Mouse (Mus musculus) neural tube, embryonic 14.5 days (tissue): ENCODE results near the gene Tefm. TPM values are rescaled to one million over a fixed set of nuclear protein-coding genes. Genes with fewer than 3 reads are reported as not detected.
"Not testable (repeated sequence)": the region's sequence is repeated elsewhere in the genome, so short reads cannot be mapped to it uniquely, and the experiment has no call there.

Source experiments
- ATAC-seq: fragments of 200-750 bp; cut with Nextera tagmentation; 2 replicates; pipeline ENCODE4 v1.8.0; 2017; ENCODE audit warnings: low read depth, mild to moderate bottlenecking, moderate TSS enrichment, moderate library complexity
- H3K27ac ChIP-seq: fragments of 300-500 bp; sonication (generic); 2 replicates; pipeline ENCODE4 v1.5.1; 2014; ENCODE audit warnings: low read depth, mild to moderate bottlenecking, control low read depth, low read length, moderate library complexity, mixed read lengths
- H3K27me3 ChIP-seq: fragments of 300-500 bp; sonication (generic); 2 replicates; pipeline ENCODE4 v1.6.1; 2014; ENCODE audit warnings: low read length; ENCODE audit not compliant: control insufficient read depth, insufficient read depth
- H3K36me3 ChIP-seq: fragments of 300-500 bp; sonication (generic); 2 replicates; pipeline ENCODE4 v1.6.1; 2014; ENCODE audit warnings: low read length, mixed read lengths; ENCODE audit not compliant: control insufficient read depth, insufficient read depth
- H3K4me1 ChIP-seq: fragments of 300-500 bp; sonication (generic); 2 replicates; pipeline ENCODE4 v1.6.1; 2014; ENCODE audit warnings: low read length; ENCODE audit not compliant: control insufficient read depth, insufficient read depth
- H3K4me2 ChIP-seq: fragments of 300-500 bp; sonication (generic); 2 replicates; pipeline ENCODE4 v1.6.1; 2014; ENCODE audit warnings: mild to moderate bottlenecking, low read depth, low read length, control low read depth
- H3K4me3 ChIP-seq: fragments of 300-500 bp; sonication (generic); 2 replicates; pipeline ENCODE4 v1.5.1; 2014; ENCODE audit warnings: low read depth, low read length, control low read depth, mixed read lengths
- H3K9ac ChIP-seq: fragments of 300-500 bp; sonication (generic); replicated peaks from 2 replicates; pipeline ENCODE4 v1.6.1; 2014; ENCODE audit warnings: low read depth, mild to moderate bottlenecking, control low read depth, low read length, mixed read lengths
- H3K9me3 ChIP-seq: fragments of 300-500 bp; sonication (generic); 2 replicates; pipeline ENCODE4 v1.6.1; 2016; ENCODE audit warnings: low read length; ENCODE audit not compliant: control insufficient read depth
- WGBS: fragments of 180-500 bp; shearing (Covaris S2); extraction: QIAGEN DNeasy Blood & Tissue Kit; methylation state at CpG from one replicate; pipeline ENCODE4 v1.1.7; 2014; 5-methylcytosine and 5-hydroxymethylcytosine counted together
- polyA plus RNA-seq: library from polyadenylated mRNA; unstranded; fragments of >200 nt; fragmentation: Nextera tagmentation; extraction: Ambion mirVana; gene quantifications from 2 replicates; pipeline ENCODE4 v1.2.1, GENCODE M21; 2014

Tefm gene
- polyA plus RNA-seq, 1 experiment from 2014 or later: 22.9 TPM

- no peaks in the 10 kb centered on the region for H3K36me3 ChIP-seq
- ATAC-seq: no peak
- H3K9me3 ChIP-seq: no peaks in the 10 kb centered on the region
- H3K27me3 ChIP-seq: peaks cover 18% of the 10 kb centered on the region
- H3K9ac ChIP-seq: no peak overlapping the region
- H3K4me3 ChIP-seq: no peak overlapping the region
- H3K4me1 ChIP-seq: no peaks in the 10 kb centered on the region
- no peak overlapping the region for H3K27ac ChIP-seq
- WGBS: 70% methylated on average over 2 of the region's 2 CpGs
- H3K4me2 ChIP-seq: no peak overlapping the region
These were observed 9.6 kb upstream of the Tefm start for GRCm38 (mm10) chr11:80151541-80151940.

GRCm38 (mm10) chr11:80150566-80150965, 8.6 kb upstream of the Tefm start:
- peaks cover 14% of the 10 kb centered on the region for H3K27me3 ChIP-seq
- H3K9me3 ChIP-seq: no peaks in the 10 kb centered on the region
- no peak for ATAC-seq
- H3K27ac ChIP-seq: no peak overlapping the region
- H3K4me2 ChIP-seq: no peak overlapping the region
- no peaks in the 10 kb centered on the region for H3K36me3 ChIP-seq
- 78% methylated on average over 5 of the region's 5 CpGs for WGBS
- no peak overlapping the region for H3K9ac ChIP-seq
- H3K4me3 ChIP-seq: no peak overlapping the region
- no peaks in the 10 kb centered on the region for H3K4me1 ChIP-seq

GRCm38 (mm10) chr11:80149412-80150023, 7.5 kb upstream of the Tefm start:
- WGBS: 88% methylated on average over 8 of the region's 8 CpGs
- ATAC-seq: no peak

GRCm38 (mm10) chr11:80148974-80149373, 7.0 kb upstream of the Tefm start:
- ATAC-seq, H3K4me1 ChIP-seq, H3K4me3 ChIP-seq, H3K27ac ChIP-seq, H3K9ac ChIP-seq, H3K9me3 ChIP-seq, H3K27me3 ChIP-seq, H3K36me3 ChIP-seq, H3K4me2 ChIP-seq: not testable (repeated sequence)
- WGBS: 56% methylated on average over 1 of the region's 4 CpGs

More at GRCm38 (mm10) chr11:80149412-80150023, 7.5 kb upstream of the Tefm start:
- H3K27ac ChIP-seq: no peak overlapping the region
- H3K9ac ChIP-seq: no peak overlapping the region
- peaks cover 6% of the 10 kb centered on the region for H3K27me3 ChIP-seq
- H3K9me3 ChIP-seq: no peaks in the 10 kb centered on the region
- no peaks in the 10 kb centered on the region for H3K36me3 ChIP-seq
- H3K4me1 ChIP-seq: no peaks in the 10 kb centered on the region
- H3K4me3 ChIP-seq: no peak overlapping the region
- H3K4me2 ChIP-seq: no peak overlapping the region

GRCm38 (mm10) chr11:80148313-80148712, 6.3 kb upstream of the Tefm start:
- no peak for ATAC-seq
- WGBS: 50% methylated on average over 1 of the region's 1 CpGs

GRCm38 (mm10) chr11:80147748-80148147, 5.8 kb upstream of the Tefm start:
- no peaks in the 10 kb centered on the region for H3K36me3 ChIP-seq
- no peaks in the 10 kb centered on the region for H3K27me3 ChIP-seq
- H3K27ac ChIP-seq: no peak overlapping the region
- H3K4me1 ChIP-seq: peaks cover 3% of the 10 kb centered on the region; the same call in 1 of the 2 replicates
- no peak overlapping the region for H3K9ac ChIP-seq
- ATAC-seq: no peak
- H3K4me3 ChIP-seq: no peak overlapping the region
- no peak overlapping the region for H3K4me2 ChIP-seq
- WGBS: 76% methylated on average over 6 of the region's 6 CpGs
- H3K9me3 ChIP-seq: no peaks in the 10 kb centered on the region

More at GRCm38 (mm10) chr11:80148313-80148712, 6.3 kb upstream of the Tefm start:
- Histone ChIP-seq H3K36me3 (no peaks in the 10 kb centered on the region), H3K9ac (no peak overlapping the region), H3K27me3 (no peaks in the 10 kb centered on the region; the same call in 1 of the 2 replicates), H3K4me2 (no peak overlapping the region), H3K9me3 (no peaks in the 10 kb centered on the region), H3K4me1 (no peaks in the 10 kb centered on the region), H3K27ac (no peak overlapping the region), H3K4me3 (no peak overlapping the region)

- Histone ChIP-seq H3K36me3 (no peaks in the 10 kb centered on the region), H3K4me2 (no peak overlapping the region), H3K27ac (no peak overlapping the region), H3K4me3 (no peak overlapping the region), H3K9me3 (no peaks in the 10 kb centered on the region), H3K4me1 (peaks cover 5% of the 10 kb centered on the region; the same call in 1 of the 2 replicates), H3K9ac (no peak overlapping the region), H3K27me3 (no peaks in the 10 kb centered on the region)
- 56% methylated on average over 10 of the region's 10 CpGs for WGBS
- ATAC-seq: no peak
These were observed 3.9 kb upstream of the Tefm start for GRCm38 (mm10) chr11:80145787-80146275.

GRCm38 (mm10) chr11:80142872-80143271, 897 bp upstream of the Tefm start:
- H3K9me3 ChIP-seq: no peaks in the 10 kb centered on the region
- no peak overlapping the region for H3K27ac ChIP-seq
- WGBS: 44% methylated on average over 8 of the region's 8 CpGs
- no peak overlapping the region for H3K4me3 ChIP-seq
- H3K4me2 ChIP-seq: peak overlapping the region; percentile 79
- H3K36me3 ChIP-seq: peaks cover 4% of the 10 kb centered on the region; the same call in 1 of the 2 replicates
- ATAC-seq: no peak
- H3K27me3 ChIP-seq: no peaks in the 10 kb centered on the region
- H3K9ac ChIP-seq: no peak overlapping the region
- peaks cover 5% of the 10 kb centered on the region; the same call in 1 of the 2 replicates for H3K4me1 ChIP-seq

GRCm38 (mm10) chr11:80137773-80138172, 4.2 kb downstream of the Tefm start:
- no peak overlapping the region for H3K4me2 ChIP-seq
- H3K36me3 ChIP-seq: peaks cover 6% of the 10 kb centered on the region
- no peak for ATAC-seq
- H3K27me3 ChIP-seq: no peaks in the 10 kb centered on the region
- no peak overlapping the region for H3K4me3 ChIP-seq
- H3K4me1 ChIP-seq: peaks cover 3% of the 10 kb centered on the region; the same call in 1 of the 2 replicates
- no peak overlapping the region for H3K27ac ChIP-seq
- H3K9me3 ChIP-seq: no peaks in the 10 kb centered on the region
- 90% methylated on average over 5 of the region's 5 CpGs for WGBS
- no peak overlapping the region for H3K9ac ChIP-seq
